Mouse (Mus musculus) cerebellum, adult 2 months (tissue): Measurements from ENCODE around the gene Crb3. TPM values are rescaled to one million over a fixed set of nuclear protein-coding genes. Genes with fewer than 3 reads are reported as not detected.

Experiments used
- DNase-seq, 2 experiments: peaks; one replicate each; pipeline ENCODE4 v3.0.0; 2021
- H3K27ac ChIP-seq: fragments of 200-500 bp; 2 replicates; pipeline ENCODE4 v1.5.1; 2012; ENCODE audit warnings: low read length, control low read depth, inconsistent platforms; ENCODE audit not compliant: insufficient read depth
- H3K27me3 ChIP-seq: fragments of 200-500 bp; 2 replicates; pipeline ENCODE4 v1.6.1; 2012; ENCODE audit warnings: inconsistent platforms, mild to moderate bottlenecking, low read length, moderate library complexity; ENCODE audit not compliant: control insufficient read depth, insufficient read depth
- H3K4me1 ChIP-seq: fragments of 200-500 bp; 2 replicates; pipeline ENCODE4 v1.6.1; 2011; ENCODE audit warnings: low read length; ENCODE audit not compliant: control insufficient read depth, insufficient read depth
- H3K4me3 ChIP-seq: fragments of 200-500 bp; replicated peaks from 2 replicates; pipeline ENCODE3; 2011; ENCODE audit warnings: mild to moderate bottlenecking, low read depth, low read length, control low read depth; ENCODE audit not compliant: insufficient read depth
- CTCF ChIP-seq: fragments of 200-500 bp; IDR thresholded peaks from 2 replicates; pipeline ENCODE4 v1.5.1; 2011; ENCODE audit warnings: low read depth, mild to moderate bottlenecking, control low read depth, low read length, moderate library complexity, borderline replicate concordance; ENCODE audit not compliant: insufficient read depth
- POLR2A ChIP-seq: fragments of 200-500 bp; IDR thresholded peaks from 2 replicates; pipeline ENCODE4 v1.6.1; 2011; ENCODE audit warnings: low read length, control low read depth, borderline replicate concordance; ENCODE audit not compliant: insufficient read depth
- WGBS: fragments of 180-500 bp; shearing (Covaris S2); methylation state at CpG from one replicate; pipeline ENCODE4 v1.1.7; 2018; 5-methylcytosine and 5-hydroxymethylcytosine counted together
- polyA plus RNA-seq: library from polyadenylated mRNA; depleted of rRNA; stranded (reverse); fragments of >200 nt; gene quantifications from 2 replicates; pipeline ENCODE4 v1.2.3, GENCODE M21; 2012

Crb3 gene
- polyA plus RNA-seq, 1 experiment = 2.8 TPM

- TF ChIP-seq POLR2A (no peak), CTCF (no peak)
- no peaks in the 10 kb centered on the region for H3K27me3 ChIP-seq
- H3K4me3 ChIP-seq = no peak overlapping the region
- peaks cover 4% of the 10 kb centered on the region; the same call in 1 of the 2 replicates for H3K4me1 ChIP-seq
- H3K27ac ChIP-seq = no peak overlapping the region
- DNase-seq = no peak
- 65% methylated on average over 2 of the region's 2 CpGs for WGBS
These were observed 43.4 kb downstream of the Crb3 start for GRCm38 (mm10) chr17:57102276-57102675.

DNA sequence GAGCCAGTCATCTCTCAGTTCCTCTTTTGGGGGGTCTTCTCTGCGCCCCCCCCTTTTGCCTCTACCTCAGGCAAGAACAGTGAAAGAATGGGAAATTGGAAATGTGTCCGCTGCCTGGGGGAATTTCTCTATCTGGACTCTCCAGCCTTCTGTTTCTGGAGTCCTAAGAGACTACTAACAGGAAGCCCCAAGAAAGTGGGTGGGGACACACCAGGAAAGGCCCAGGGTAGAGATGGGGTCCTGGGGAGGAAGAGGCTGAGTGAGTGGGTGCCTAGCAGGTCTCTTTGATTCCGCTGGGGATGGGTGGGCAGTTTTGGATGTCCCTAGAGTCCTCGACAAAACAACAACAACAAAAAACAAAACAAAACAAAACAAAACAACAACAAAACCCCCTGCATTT, 45.6 kb downstream of the Crb3 start:
- no peak for TF ChIP-seq POLR2A
- no peak for TF ChIP-seq CTCF
- H3K27me3 ChIP-seq = no peaks in the 10 kb centered on the region
- DNase-seq = no peak
- peaks cover 5% of the 10 kb centered on the region; the same call in 1 of the 2 replicates for H3K4me1 ChIP-seq
- no peak overlapping the region for H3K27ac ChIP-seq
- H3K4me3 ChIP-seq = peak overlapping the region; percentile 97
- 50% methylated on average over 4 of the region's 4 CpGs for WGBS

GRCm38 (mm10) chr17:57105181-57106034, 46.5 kb downstream of the Crb3 start, which contains the start of gene Tnfsf9:
Tnfsf9 (plus strand) TSS chr17:57105325.
- peak; percentile 58 to 72 for DNase-seq
- Histone ChIP-seq H3K27me3 (no peaks in the 10 kb centered on the region), H3K27ac (peak within 1 kb of the TSS; percentile 52), H3K4me1 (peaks cover 5% of the 10 kb centered on the region; the same call in 1 of the 2 replicates), H3K4me3 (peak within 1 kb of the TSS; percentile 97)
- WGBS = 1% methylated on average over 58 of the region's 61 CpGs
- TF ChIP-seq POLR2A = peak; percentile 61; the same call in 1 of the 2 replicates
- no peak for TF ChIP-seq CTCF

DNA sequence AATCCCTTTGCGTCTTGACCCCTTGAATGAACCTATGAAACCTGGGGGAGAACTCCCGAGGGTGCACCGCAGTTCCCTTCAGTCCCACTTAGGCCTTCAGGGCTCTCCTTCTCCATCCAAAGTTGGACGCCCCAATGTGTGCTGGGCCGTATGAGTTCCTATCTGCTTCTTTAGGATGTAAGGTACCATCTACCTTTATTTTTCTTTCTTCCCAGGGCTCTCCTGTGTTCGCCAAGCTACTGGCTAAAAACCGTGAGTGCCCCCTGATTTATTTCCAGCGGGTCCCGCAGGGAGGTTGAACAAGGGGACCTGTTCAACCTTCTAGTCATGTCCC, 47.1 kb downstream of the Crb3 start:
- H3K4me3 ChIP-seq = peak overlapping the region; percentile 97
- no peak overlapping the region for H3K27ac ChIP-seq
- no peak for TF ChIP-seq CTCF
- TF ChIP-seq POLR2A = no peak
- H3K27me3 ChIP-seq = no peaks in the 10 kb centered on the region
- 11% methylated on average over 9 of the region's 9 CpGs for WGBS
- H3K4me1 ChIP-seq = peaks cover 5% of the 10 kb centered on the region; the same call in 1 of the 2 replicates
- DNase-seq = no peak

DNA sequence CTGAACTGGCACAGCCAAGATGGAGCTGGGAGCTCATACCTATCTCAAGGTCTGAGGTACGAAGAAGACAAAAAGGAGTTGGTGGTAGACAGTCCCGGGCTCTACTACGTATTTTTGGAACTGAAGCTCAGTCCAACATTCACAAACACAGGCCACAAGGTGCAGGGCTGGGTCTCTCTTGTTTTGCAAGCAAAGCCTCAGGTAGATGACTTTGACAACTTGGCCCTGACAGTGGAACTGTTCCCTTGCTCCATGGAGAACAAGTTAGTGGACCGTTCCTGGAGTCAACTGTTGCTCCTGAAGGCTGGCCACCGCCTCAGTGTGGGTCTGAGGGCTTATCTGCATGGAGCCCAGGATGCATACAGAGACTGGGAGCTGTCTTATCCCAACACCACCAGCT, 48.2 kb downstream of the Crb3 start:
- 89% methylated on average over 5 of the region's 5 CpGs for WGBS
- no peak for TF ChIP-seq POLR2A
- no peak for TF ChIP-seq CTCF
- no peaks in the 10 kb centered on the region for H3K27me3 ChIP-seq
- H3K27ac ChIP-seq = no peak overlapping the region
- no peak overlapping the region for H3K4me3 ChIP-seq
- DNase-seq = no peak
- peaks cover 5% of the 10 kb centered on the region; the same call in 1 of the 2 replicates for H3K4me1 ChIP-seq

GRCm38 (mm10) chr17:57108040-57108665, 49.2 kb downstream of the Crb3 start:
- no peaks in the 10 kb centered on the region for H3K27me3 ChIP-seq
- TF ChIP-seq POLR2A = no peak
- no peak for TF ChIP-seq CTCF
- H3K4me1 ChIP-seq = peaks cover 5% of the 10 kb centered on the region; the same call in 1 of the 2 replicates
- 50% methylated on average over 7 of the region's 7 CpGs for WGBS
- no peak for DNase-seq
- H3K4me3 ChIP-seq = no peak overlapping the region
- H3K27ac ChIP-seq = no peak overlapping the region

GRCm38 (mm10) chr17:57108666-57109171, 49.8 kb downstream of the Crb3 start:
- no peak overlapping the region for H3K4me3 ChIP-seq
- TF ChIP-seq CTCF = no peak
- no peak for DNase-seq
- 83% methylated on average over 5 of the region's 5 CpGs for WGBS
- no peaks in the 10 kb centered on the region for H3K27me3 ChIP-seq
- peaks cover 5% of the 10 kb centered on the region; the same call in 1 of the 2 replicates for H3K4me1 ChIP-seq
- H3K27ac ChIP-seq = no peak overlapping the region
